Mouse (Mus musculus): ENCODE measurements at regions not wholly inside any gene's neighbourhood (a gene's known extent, or its start where the extent isn't known, plus 50 kb on each side); places are given as distances from the start of the nearest gene placed in this dataset.

- DNase-seq: no peak
Observed at GRCm38 (mm10) chr2:8628007-8628406, 1118.6 kb upstream of the Celf2 start.

DNA sequence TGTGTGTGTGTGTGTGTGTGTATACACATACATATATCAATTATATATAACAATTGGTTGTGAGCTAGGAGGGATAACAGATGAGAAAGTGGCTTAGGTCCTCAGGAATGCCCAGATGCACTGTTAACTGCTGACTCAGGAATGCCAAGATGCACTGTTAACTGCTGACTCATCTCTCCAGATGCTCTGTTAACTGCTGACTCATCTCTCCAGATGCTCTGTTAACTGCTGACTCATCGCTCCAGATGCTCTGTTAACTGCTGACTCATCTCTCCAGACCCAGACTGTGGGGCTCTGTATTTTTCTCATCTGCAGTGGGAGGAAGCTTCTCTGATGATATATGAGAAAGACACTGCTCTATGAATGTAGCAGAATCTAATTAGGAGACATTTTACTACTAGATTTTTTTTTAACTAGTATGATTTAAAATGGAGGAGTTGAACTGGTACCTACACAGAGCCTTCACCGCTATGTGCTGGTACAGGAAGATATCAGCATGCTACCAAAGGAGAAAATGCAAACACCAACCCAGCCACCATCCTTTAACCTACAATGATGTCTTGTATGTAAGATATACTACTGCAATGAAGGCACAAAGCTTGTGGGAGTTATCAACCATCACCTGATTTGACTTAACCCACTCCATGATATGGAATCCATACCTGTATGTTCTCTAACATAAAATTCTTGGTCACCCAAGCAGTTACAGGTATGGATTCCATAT, 1119.3 kb upstream of the Celf2 start:
- DNase-seq: no peak

GRCm38 (mm10) chr2:8638082-8638481, 1128.7 kb upstream of the Celf2 start:
- DNase-seq: peak; percentile 8

GRCm38 (mm10) chr2:8639282-8639681, 1129.9 kb upstream of the Celf2 start:
- DNase-seq: peak; percentile 21

DNA sequence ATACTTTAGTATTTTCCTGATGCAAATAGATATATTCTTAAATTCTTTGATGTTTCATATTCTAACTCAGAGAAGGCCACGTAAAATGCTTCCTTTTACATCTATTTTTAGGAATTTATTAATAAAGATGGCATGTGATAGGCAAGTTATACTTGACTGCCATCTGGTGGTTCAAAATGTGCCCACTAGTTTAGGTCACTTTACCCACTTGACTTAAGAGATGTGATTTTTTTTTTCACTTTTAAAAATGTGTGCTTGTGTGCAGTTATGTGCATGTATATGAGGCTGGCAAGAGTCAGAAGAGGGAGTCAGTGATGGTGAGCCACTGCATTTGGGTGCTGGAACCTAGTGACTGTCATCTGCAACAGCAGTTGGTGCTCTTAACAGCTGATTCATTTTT, 1136.1 kb upstream of the Celf2 start:
- peak; percentile 7 for DNase-seq

GRCm38 (mm10) chr2:8660544-8660943, 1151.2 kb upstream of the Celf2 start:
- no peak for DNase-seq

DNA sequence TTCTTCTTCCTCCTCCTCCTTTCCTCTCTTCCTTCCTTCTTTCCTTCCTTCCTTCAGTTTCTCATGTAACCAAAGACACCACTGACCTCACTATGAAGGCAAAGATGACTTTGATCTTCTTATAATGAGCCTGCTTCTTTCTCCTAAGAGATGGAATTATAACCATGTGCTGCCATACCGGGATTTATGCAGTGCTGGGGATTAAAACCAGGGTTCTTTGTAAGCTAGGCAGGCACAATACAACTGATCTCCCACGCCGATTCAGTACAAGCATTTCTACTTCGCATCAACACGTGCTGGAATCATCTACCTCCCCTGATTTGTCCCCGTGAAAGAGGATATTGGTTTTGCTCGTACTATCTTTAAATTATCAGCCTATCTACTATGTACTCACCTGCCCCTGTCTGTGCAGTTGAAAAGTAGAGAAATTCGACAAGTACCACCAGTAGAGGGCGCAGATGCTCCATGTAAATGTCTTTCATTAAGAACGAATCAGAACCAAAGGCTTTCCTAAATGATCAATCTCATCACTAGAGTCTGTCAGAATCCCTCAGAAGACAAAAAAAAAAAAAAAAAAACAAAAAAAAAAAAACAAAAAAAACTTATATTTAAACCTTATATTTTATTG, 1164.5 kb upstream of the Celf2 start:
- DNase-seq: peak; percentile 81

- no peak for DNase-seq
Observed at GRCm38 (mm10) chr2:8675537-8675936, 1166.2 kb upstream of the Celf2 start.

DNA sequence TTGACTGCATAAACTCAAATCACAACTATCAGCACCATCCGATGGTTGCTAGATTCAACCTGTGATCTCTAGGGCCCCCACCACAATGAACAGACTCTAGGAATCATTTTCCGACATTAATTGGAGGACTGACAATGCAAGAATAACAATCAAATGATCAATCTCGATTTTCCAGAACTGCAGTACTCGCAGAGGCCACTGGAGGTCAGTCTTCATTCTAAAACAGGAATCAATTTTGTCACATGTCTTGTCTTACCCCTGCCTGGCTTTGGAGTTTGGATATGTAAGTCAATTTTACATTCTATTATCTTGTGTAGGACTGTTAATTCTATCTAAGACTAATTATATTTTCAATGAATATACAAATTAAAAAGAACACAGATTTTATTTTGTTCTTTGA, 1167.2 kb upstream of the Celf2 start:
- DNase-seq: peak; percentile 21

DNA sequence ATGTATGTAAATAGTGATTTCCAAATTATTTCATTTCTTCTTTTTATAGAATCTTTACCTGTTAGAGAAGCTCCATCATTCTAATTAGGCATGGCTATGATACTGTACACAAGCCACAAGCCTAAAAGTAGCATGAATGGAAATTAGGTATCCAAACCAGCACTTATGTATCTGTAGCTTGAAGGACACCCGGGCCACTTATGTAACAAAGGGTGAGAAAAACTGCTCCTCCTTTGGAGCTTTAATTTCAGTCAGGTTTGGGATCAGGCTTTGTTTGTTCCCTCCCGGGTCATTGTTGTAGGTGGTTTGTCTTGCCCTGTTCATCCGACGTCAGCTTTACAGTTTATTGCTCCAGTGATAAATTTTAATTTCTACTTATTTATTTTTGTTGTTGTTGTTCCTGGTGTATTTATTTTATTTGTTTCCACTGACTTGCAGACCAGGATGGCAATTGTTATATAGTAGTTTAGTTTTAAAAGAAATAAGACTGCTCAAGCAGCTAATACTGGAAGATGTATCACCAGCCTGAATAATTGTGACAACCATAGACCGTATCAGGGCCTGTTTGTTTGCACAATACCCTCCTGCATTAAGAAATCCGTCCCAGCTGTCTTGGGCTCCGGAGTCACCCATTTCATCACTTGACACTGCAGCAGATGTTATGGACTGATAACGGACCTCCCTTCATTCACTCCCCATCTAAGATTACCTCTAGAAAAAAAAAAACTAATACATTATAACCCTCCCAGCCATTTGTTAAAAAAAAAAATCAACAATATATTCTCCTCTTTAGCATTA, 1181.7 kb upstream of the Celf2 start:
- DNase-seq: no peak

- DNase-seq: peak; percentile 33
Observed at GRCm38 (mm10) chr2:8729306-8729705, 1151.7 kb upstream of the 4930412O13Rik start.

- peak; percentile 55 for DNase-seq
Observed at GRCm38 (mm10) chr2:8754142-8754541, 1126.9 kb upstream of the 4930412O13Rik start.

- DNase-seq: peak; percentile 19
Observed at GRCm38 (mm10) chr2:8756546-8756945, 1124.5 kb upstream of the 4930412O13Rik start.

DNA sequence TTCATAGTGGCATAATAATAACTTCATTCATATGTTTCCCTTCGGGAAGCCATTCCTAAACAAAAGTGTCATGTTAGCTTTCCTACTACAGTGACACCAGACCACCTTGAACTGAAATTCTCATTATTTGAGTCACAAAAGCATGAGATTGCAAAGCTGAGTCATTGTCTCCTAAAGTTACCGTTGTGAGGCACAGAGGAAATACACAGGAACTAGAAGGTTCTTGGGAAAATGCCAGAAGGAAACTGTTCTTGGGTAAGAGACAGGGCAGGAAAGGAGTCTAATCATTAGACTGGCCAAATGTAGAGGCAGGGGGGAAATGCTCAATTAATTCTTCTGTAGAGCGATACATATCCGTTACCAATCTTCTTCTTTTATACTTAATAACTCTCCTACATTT, 1110.4 kb upstream of the 4930412O13Rik start:
- DNase-seq: no peak

- no peak for DNase-seq
Observed at GRCm38 (mm10) chr2:8781152-8781935, 1099.7 kb upstream of the 4930412O13Rik start.

- no peak for DNase-seq
Observed at GRCm38 (mm10) chr2:8782225-8782624, 1098.8 kb upstream of the 4930412O13Rik start.

DNA sequence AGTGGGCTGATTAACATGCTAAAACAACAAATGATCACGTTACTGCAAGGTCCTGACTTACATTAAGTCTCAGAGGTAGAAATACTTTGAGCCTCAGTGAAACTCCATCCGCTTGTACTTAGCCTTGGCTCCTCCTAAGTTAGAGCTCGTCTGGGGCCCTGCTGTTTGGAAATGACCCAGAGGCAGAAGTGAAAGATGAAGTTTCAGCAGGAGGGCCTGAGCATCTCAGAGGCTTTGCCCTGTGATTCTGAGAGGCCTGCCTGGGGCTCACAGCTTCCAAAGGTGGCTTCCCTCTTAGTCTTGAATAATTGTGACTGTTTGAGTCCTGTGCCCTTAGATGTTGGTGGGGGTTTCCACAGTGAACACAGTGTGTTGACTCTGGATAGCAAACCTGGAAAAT, 1079.0 kb upstream of the 4930412O13Rik start:
- no peak for DNase-seq

GRCm38 (mm10) chr2:8809609-8810008, 1071.4 kb upstream of the 4930412O13Rik start:
- DNase-seq: no peak

DNA sequence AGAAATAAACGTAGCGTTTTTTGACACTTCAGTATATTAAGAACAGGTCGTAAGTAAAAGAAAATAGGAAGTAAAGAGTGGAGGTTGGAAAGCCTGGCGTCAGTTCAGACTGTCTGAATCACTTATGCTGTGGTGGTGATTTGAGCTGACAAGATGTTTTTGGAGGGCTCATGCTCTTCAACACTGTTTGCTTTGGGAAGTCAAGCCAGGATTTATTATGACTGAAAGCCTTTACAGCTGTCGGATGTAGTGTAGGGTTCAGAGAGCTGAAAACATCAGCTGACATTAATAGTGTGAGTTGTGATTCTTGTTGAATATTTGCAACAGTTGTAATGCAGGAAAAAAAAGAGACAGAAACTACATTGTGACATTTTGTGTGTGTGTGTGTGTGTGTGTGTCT, 1062.9 kb upstream of the 4930412O13Rik start:
- peak; percentile 4 for DNase-seq

- DNase-seq: no peak
Observed at GRCm38 (mm10) chr2:8825406-8825805, 1055.6 kb upstream of the 4930412O13Rik start.

All from kidney, postnatal 10 days (tissue).